Mouse (Mus musculus) kidney, postnatal 0 days (tissue): ENCODE measurements at regions not wholly inside any gene's neighbourhood (a gene's known extent, or its start where the extent isn't known, plus 50 kb on each side); places are given as distances from the start of the nearest gene placed in this dataset.

Experiments
- ATAC-seq: fragments of 200-750 bp; cut with Nextera tagmentation; replicated peaks from 2 replicates; pipeline ENCODE4 v1.8.0; 2017; ENCODE audit warnings: low read depth, moderate number of reproducible peaks, moderate TSS enrichment, moderate library complexity; ENCODE audit not compliant: low FRiP score
- DNase-seq: peaks from one replicate; pipeline ENCODE4 v3.0.0-alpha.2; 2016; ENCODE audit warnings: low spot score
- H3K27ac ChIP-seq: fragments of 300-500 bp; sonication (generic); 2 replicates; pipeline ENCODE4 v1.5.1; 2014; ENCODE audit warnings: mild to moderate bottlenecking
- H3K27me3 ChIP-seq: fragments of 300-500 bp; sonication (generic); 2 replicates; pipeline ENCODE4 v1.6.1; 2014; ENCODE audit warnings: low read length, mixed read lengths; ENCODE audit not compliant: insufficient read depth
- H3K36me3 ChIP-seq: fragments of 300-500 bp; sonication (generic); 2 replicates; pipeline ENCODE4 v1.6.1; 2014; ENCODE audit warnings: low read length, mixed read lengths; ENCODE audit not compliant: insufficient read depth
- H3K4me1 ChIP-seq: fragments of 300-500 bp; sonication (generic); replicated peaks from 2 replicates; pipeline ENCODE4 v1.6.1; 2014; ENCODE audit warnings: antibody characterized with exemption, low read length, mixed read lengths; ENCODE audit not compliant: insufficient read depth
- H3K4me2 ChIP-seq: fragments of 300-500 bp; sonication (generic); 2 replicates; pipeline ENCODE4 v1.6.1; 2014; ENCODE audit warnings: mild to moderate bottlenecking, low read length, moderate library complexity, mixed read lengths
- H3K4me3 ChIP-seq: fragments of 300-500 bp; sonication (generic); replicated peaks from 2 replicates; pipeline ENCODE4 v1.5.1; 2014; ENCODE audit warnings: low read depth, low read length
- H3K9ac ChIP-seq: fragments of 300-500 bp; sonication (generic); 2 replicates; pipeline ENCODE4 v1.6.1; 2014; ENCODE audit warnings: low read depth, low read length
- H3K9me3 ChIP-seq: fragments of 300-500 bp; sonication (generic); replicated peaks from 2 replicates; pipeline ENCODE4 v1.6.1; 2016; ENCODE audit warnings: low read length, inconsistent platforms, mixed read lengths
- CTCF ChIP-seq: IDR thresholded peaks from 2 replicates; pipeline ENCODE4 v1.5.1; 2016; ENCODE audit warnings: antibody characterized with exemption, low read depth, mild to moderate bottlenecking, moderate library complexity
- WGBS: fragments of 180-500 bp; shearing (Covaris S2); extraction: QIAGEN DNeasy Blood & Tissue Kit; methylation state at CpG from one replicate; pipeline ENCODE4 v1.1.7; 2014; 5-methylcytosine and 5-hydroxymethylcytosine counted together

GRCm38 (mm10) chr9:14091099-14091930 is 183.6 kb upstream of the Sesn3 start:
- DNase-seq (no peak), ATAC-seq (no peak)
- Histone ChIP-seq H3K27me3 (no peaks in the 10 kb centered on the region), H3K9ac (no peak overlapping the region), H3K27ac (no peak overlapping the region), H3K4me1 (no peaks in the 10 kb centered on the region), H3K36me3 (no peaks in the 10 kb centered on the region), H3K9me3 (no peaks in the 10 kb centered on the region), H3K4me3 (no peak overlapping the region), H3K4me2 (no peak overlapping the region)
- no peak for TF ChIP-seq CTCF
- WGBS, result 79% methylated on average over 8 of the region's 8 CpGs

- Histone ChIP-seq H3K27me3 (no peaks in the 10 kb centered on the region), H3K36me3 (no peaks in the 10 kb centered on the region), H3K4me2 (no peak overlapping the region), H3K4me1 (no peaks in the 10 kb centered on the region), H3K9ac (no peak overlapping the region), H3K27ac (no peak overlapping the region), H3K4me3 (no peak overlapping the region), H3K9me3 (no peaks in the 10 kb centered on the region)
- DNase-seq (peak; percentile 52), ATAC-seq (peak; percentile 43; the same call in 1 of the 2 replicates)
- no peak for TF ChIP-seq CTCF
- WGBS, result 89% methylated on average over 2 of the region's 2 CpGs
Measured at GRCm38 (mm10) chr9:14092996-14093442, 181.8 kb upstream of the Sesn3 start.

- no peaks in the 10 kb centered on the region for H3K9me3 ChIP-seq
- H3K9ac ChIP-seq, result no peak overlapping the region
- H3K27me3 ChIP-seq, result no peaks in the 10 kb centered on the region
- ATAC-seq (no peak), DNase-seq (no peak)
- TF ChIP-seq CTCF, result no peak
- H3K4me3 ChIP-seq, result no peak overlapping the region
- no peaks in the 10 kb centered on the region for H3K36me3 ChIP-seq
- H3K4me1 ChIP-seq, result no peaks in the 10 kb centered on the region
- no peak overlapping the region for H3K4me2 ChIP-seq
- no peak overlapping the region for H3K27ac ChIP-seq
- 79% methylated on average over 1 of the region's 1 CpGs for WGBS
Measured at GRCm38 (mm10) chr9:14103538-14103937, 171.3 kb upstream of the Sesn3 start.

GRCm38 (mm10) chr9:14104921-14105320 is 169.9 kb upstream of the Sesn3 start:
- no peak overlapping the region for H3K4me2 ChIP-seq
- H3K27me3 ChIP-seq, result no peaks in the 10 kb centered on the region
- DNase-seq (no peak), ATAC-seq (no peak)
- H3K4me3 ChIP-seq, result no peak overlapping the region
- H3K4me1 ChIP-seq, result no peaks in the 10 kb centered on the region
- no peak overlapping the region for H3K27ac ChIP-seq
- no peaks in the 10 kb centered on the region for H3K36me3 ChIP-seq
- H3K9me3 ChIP-seq, result no peaks in the 10 kb centered on the region
- TF ChIP-seq CTCF, result no peak
- 41% methylated on average over 2 of the region's 2 CpGs for WGBS
- H3K9ac ChIP-seq, result no peak overlapping the region

- no peak for DNase-seq
- H3K4me3 ChIP-seq, result no peak overlapping the region
- no peak for TF ChIP-seq CTCF
- H3K36me3 ChIP-seq, result no peaks in the 10 kb centered on the region
- H3K4me1 ChIP-seq, result no peaks in the 10 kb centered on the region
- no peak overlapping the region for H3K9ac ChIP-seq
- no peak overlapping the region for H3K4me2 ChIP-seq
- no peaks in the 10 kb centered on the region for H3K9me3 ChIP-seq
- H3K27ac ChIP-seq, result no peak overlapping the region
- 80% methylated on average over 1 of the region's 1 CpGs for WGBS
- ATAC-seq, result no peak
- no peaks in the 10 kb centered on the region for H3K27me3 ChIP-seq
Measured at GRCm38 (mm10) chr9:14106371-14106770, 168.5 kb upstream of the Sesn3 start.

GRCm38 (mm10) chr9:14108798-14109197 is 166.1 kb upstream of the Sesn3 start:
- H3K27ac ChIP-seq, result no peak overlapping the region
- ATAC-seq, result no peak

GRCm38 (mm10) chr9:14109492-14109891 is 165.4 kb upstream of the Sesn3 start:
- DNase-seq (no peak), ATAC-seq (no peak)
- no peak overlapping the region for H3K9ac ChIP-seq
- WGBS, result 63% methylated on average over 4 of the region's 4 CpGs
- H3K27me3 ChIP-seq, result no peaks in the 10 kb centered on the region
- H3K27ac ChIP-seq, result no peak overlapping the region
- no peaks in the 10 kb centered on the region for H3K9me3 ChIP-seq
- no peaks in the 10 kb centered on the region for H3K4me1 ChIP-seq
- H3K4me2 ChIP-seq, result no peak overlapping the region
- no peak overlapping the region for H3K4me3 ChIP-seq
- no peak for TF ChIP-seq CTCF
- no peaks in the 10 kb centered on the region for H3K36me3 ChIP-seq

More at GRCm38 (mm10) chr9:14108798-14109197, 166.1 kb upstream of the Sesn3 start:
- DNase-seq, result peak; percentile 36
- H3K27me3 ChIP-seq, result no peaks in the 10 kb centered on the region
- no peaks in the 10 kb centered on the region for H3K9me3 ChIP-seq
- WGBS, result 40% methylated on average over 4 of the region's 4 CpGs
- H3K4me2 ChIP-seq, result no peak overlapping the region
- TF ChIP-seq CTCF, result no peak
- H3K36me3 ChIP-seq, result no peaks in the 10 kb centered on the region
- H3K9ac ChIP-seq, result no peak overlapping the region
- no peaks in the 10 kb centered on the region for H3K4me1 ChIP-seq
- no peak overlapping the region for H3K4me3 ChIP-seq
